Comparison of ENCODE assay signal across 8 mouse cellular contexts in the genomic region with DNA sequence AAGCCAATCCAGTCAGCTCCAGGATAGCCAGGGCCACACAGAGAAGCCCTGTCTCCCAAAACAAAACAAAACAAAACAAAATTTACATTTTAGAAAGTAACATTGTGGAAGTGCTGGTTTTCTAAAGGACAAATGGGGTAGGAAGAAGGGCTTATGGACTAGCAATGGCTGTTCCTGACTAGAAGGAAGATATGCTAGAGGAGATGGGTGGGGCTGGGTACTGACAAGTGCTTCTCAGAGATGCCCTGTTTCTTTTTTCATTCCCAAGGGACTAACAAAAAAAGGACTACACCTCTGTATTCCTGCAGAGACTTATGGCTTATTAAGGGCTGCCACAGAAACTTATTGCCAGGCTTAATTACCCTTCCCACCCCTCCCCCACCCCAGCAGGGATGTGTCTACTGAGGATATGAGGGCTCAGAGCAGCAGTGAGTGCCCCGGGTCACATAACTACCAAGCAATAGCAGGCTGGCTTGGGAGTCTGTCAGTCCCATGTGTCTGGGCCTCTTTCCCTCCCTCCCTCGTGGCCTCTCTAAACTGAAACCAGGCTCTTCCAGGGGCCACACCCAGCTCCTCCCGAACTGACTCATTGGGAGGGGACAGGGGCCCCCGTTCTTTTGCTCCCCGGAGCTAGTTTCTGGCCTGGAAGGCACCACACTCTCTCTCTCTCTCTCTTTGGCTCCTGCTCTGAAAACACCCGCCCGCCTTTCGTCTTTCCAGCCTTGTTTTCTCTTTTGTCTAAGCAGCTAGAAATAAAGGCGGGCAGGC. TPM values are rescaled to one million over a fixed set of nuclear protein-coding genes. Genes with fewer than 3 reads are reported as not detected.
DNase-seq lines count a peak whose midpoint lies in the region; ATAC-seq and TF ChIP-seq lines count a peak whose summit lies in the region.

No protein-coding gene starts in this region.

- H3K9me3 ChIP-seq in E14TG2a.4 (ENCODE audit: low read length), result no peaks in the 10 kb centered on the region
- no peaks in the 10 kb centered on the region for H3K9me3 ChIP-seq in intestine, embryonic 14.5 days (ENCODE audit: control insufficient read depth, low read length)
- H3K9me3 ChIP-seq in midbrain, embryonic 12.5 days, result no peaks in the 10 kb centered on the region

- 11% methylated on average over 9 of the region's 9 CpGs for WGBS in intestine, embryonic 14.5 days
- WGBS in midbrain, embryonic 12.5 days, result 4% methylated on average over 9 of the region's 9 CpGs

- intact Hi-C loops in gastrocnemius, postnatal 14 days (cut with DNase I; ENCODE audit: low total_unique reads), result no loop called here

- TF ChIP-seq CTCF in E14TG2a.4 (conservative IDR thresholded peaks at IDR 0.05; ENCODE audit: low read length), result no peak

- peaks cover 36% of the 10 kb centered on the region for H3K27me3 ChIP-seq in E14TG2a.4 (ENCODE audit: insufficient read depth, low read length)
- H3K27me3 ChIP-seq in intestine, embryonic 14.5 days (replicated peaks; ENCODE audit: control insufficient read depth, insufficient read depth, low read length), result no peaks in the 10 kb centered on the region
- no peaks in the 10 kb centered on the region for H3K27me3 ChIP-seq in midbrain, embryonic 12.5 days

- no peaks in the 10 kb centered on the region for H3K36me3 ChIP-seq in E14TG2a.4 (ENCODE audit: insufficient read depth, low read length)
- H3K36me3 ChIP-seq in intestine, embryonic 14.5 days (ENCODE audit: control insufficient read depth, insufficient read depth, low read length), result no peaks in the 10 kb centered on the region
- no peaks in the 10 kb centered on the region for H3K36me3 ChIP-seq in midbrain, embryonic 12.5 days

- peaks cover 21% of the 10 kb centered on the region for H3K4me1 ChIP-seq in E14TG2a.4 (replicated peaks; ENCODE audit: low read depth, low read length)
- H3K4me1 ChIP-seq in intestine, embryonic 14.5 days (replicated peaks; ENCODE audit: control insufficient read depth, insufficient read depth, low read length), result peaks cover 10% of the 10 kb centered on the region; the same call in 1 of the 2 replicates
- H3K4me1 ChIP-seq in midbrain, embryonic 12.5 days, result peaks cover 12% of the 10 kb centered on the region

- DNase-seq in adrenal gland, postnatal 36 days, result peak; percentile 31 to 47
- DNase-seq in gastrocnemius, postnatal 14 days, result peak; percentile 55
- peak; percentile 70 for DNase-seq in intestine, embryonic 14.5 days (ENCODE audit: low spot score)
- no peak for DNase-seq in left cerebral cortex, adult 9 months (ENCODE audit: low spot score in 2 of 2)
- DNase-seq in cerebellum, adult 9-11 months, result no peak
- DNase-seq in spleen, adult 12 weeks (ENCODE audit: low spot score), result no peak

- H3K4me2 ChIP-seq in intestine, embryonic 14.5 days (ENCODE audit: low read length), result peak overlapping the region; percentile 13
- H3K4me2 ChIP-seq in midbrain, embryonic 12.5 days (replicated peaks), result peak overlapping the region; percentile 36

- ATAC-seq in intestine, embryonic 14.5 days (replicated peaks; ENCODE audit: low FRiP score, low TSS enrichment, low read depth), result peak; percentile 84
- ATAC-seq in midbrain, embryonic 12.5 days (ENCODE audit: low FRiP score, low read depth), result 0 out of 2 replicates have a peak, but pooled peaks have one; percentile 56

- H3K4me3 ChIP-seq in E14TG2a.4 (replicated peaks; ENCODE audit: low read length), result peak overlapping the region; percentile 61
- H3K4me3 ChIP-seq in intestine, embryonic 14.5 days (ENCODE audit: low read depth, low read length), result no peak overlapping the region
- no peak overlapping the region for H3K4me3 ChIP-seq in midbrain, embryonic 12.5 days

- H3K27ac ChIP-seq in intestine, embryonic 14.5 days (ENCODE audit: low read depth), result peak overlapping the region; percentile 75
- no peak overlapping the region for H3K27ac ChIP-seq in midbrain, embryonic 12.5 days (replicated peaks)

- H3K9ac ChIP-seq in intestine, embryonic 14.5 days (ENCODE audit: low read length), result no peak overlapping the region
- peak overlapping the region; percentile 29; the same call in 1 of the 2 replicates for H3K9ac ChIP-seq in midbrain, embryonic 12.5 days (replicated peaks)

RNA-seq across cellular contexts. Expression of a gene that starts 10.0 kb away (rescaled TPM):
- total RNA-seq in adrenal gland, postnatal 36 days (2021), result 1 to 10 TPM; 1.7 to 2.1 TPM
- total RNA-seq in gastrocnemius, postnatal 14 days (2021), result 1 to 10 TPM; 2.6 to 4.3 TPM
- polyA plus RNA-seq in intestine, embryonic 14.5 days (2014; fragmentation: Nextera tagmentation; extraction: Ambion mirVana), result 12.1 and 19.6 TPM in 2 replicates
- 1.4 and 2.0 TPM in 2 replicates for polyA plus RNA-seq in midbrain, embryonic 12.5 days (2016; fragmentation: Nextera tagmentation; extraction: Ambion mirVana)

Comparison
In these comparisons a context has a peak if more than half of its experiments do, and no peak if none do; other contexts are left out.
1. DNase-seq: peak in adrenal gland, postnatal 36 days (2 of 2), gastrocnemius, postnatal 14 days (single experiment) and intestine, embryonic 14.5 days (single experiment); none in left cerebral cortex, adult 9 months (0 of 2), cerebellum, adult 9-11 months (single experiment) and spleen, adult 12 weeks (single experiment).